Mouse (Mus musculus) MEL (cell line): ENCODE data around the gene Cep55. TPM values are rescaled to one million over a fixed set of nuclear protein-coding genes. Genes with fewer than 3 reads are reported as not detected.
A peak's percentile ranks its signal among the peaks of the same experiment; 100 is the strongest.

Experiments
- DNase-seq: peaks from one replicate; pipeline ENCODE4 v3.0.0; 2011; ENCODE audit warnings: low read depth, low spot score
- H3K27ac ChIP-seq: 2 replicates; pipeline ENCODE4 v1.5.1; 2012; ENCODE audit warnings: low read depth, mild to moderate bottlenecking, control low read depth, low read length, moderate library complexity; ENCODE audit not compliant: control insufficient read depth
- H3K27me3 ChIP-seq, 2 experiments: fragments of 150-350 bp in 1 of 2; sonication (generic) in 1 of 2; 2 replicates each; pipeline ENCODE4 v1.6.1; 2012; ENCODE audit warnings: low read length in 2 of 2, mild to moderate bottlenecking in 2 of 2, improper control_type of control experiment in 1 of 2, moderate library complexity in 1 of 2; ENCODE audit not compliant: insufficient read depth in 2 of 2, control insufficient read depth in 1 of 2
- H3K36me3 ChIP-seq, 2 experiments: 2 replicates each; pipeline ENCODE4 v1.6.1; 2012 to 2014; ENCODE audit warnings: low read length in 2 of 2, improper control_type of control experiment in 1 of 2, inconsistent platforms in 1 of 2, mild to moderate bottlenecking in 1 of 2; ENCODE audit not compliant: insufficient read depth in 2 of 2, control insufficient read depth in 1 of 2
- H3K4me1 ChIP-seq, 2 experiments: fragments of 150-350 bp in 1 of 2; sonication (generic) in 1 of 2; 2 replicates each; pipeline ENCODE4 v1.6.1; 2012; ENCODE audit warnings: low read length in 2 of 2, improper control_type of control experiment in 1 of 2, mild to moderate bottlenecking in 1 of 2; ENCODE audit not compliant: insufficient read depth in 2 of 2, control insufficient read depth in 1 of 2
- H3K4me3 ChIP-seq, 2 experiments: fragments of 150-350 bp in 1 of 2; sonication (generic) in 1 of 2; 2 replicates each; pipeline ENCODE4 v1.5.1; 2012; ENCODE audit warnings: low read depth in 2 of 2, low read length in 2 of 2, mild to moderate bottlenecking in 2 of 2, moderate library complexity in 2 of 2, control low read depth in 1 of 2, improper control_type of control experiment in 1 of 2; ENCODE audit not compliant: control insufficient read depth in 1 of 2, insufficient read depth in 1 of 2
- H3K79me2 ChIP-seq: 2 replicates; pipeline ENCODE4 v1.6.1; 2012; ENCODE audit warnings: mild to moderate bottlenecking, low read length, moderate library complexity; ENCODE audit not compliant: control insufficient read depth, poor library complexity, insufficient read depth
- H3K9ac ChIP-seq: 2 replicates; pipeline ENCODE4 v1.6.1; 2012; ENCODE audit warnings: low read depth, mild to moderate bottlenecking, control low read depth, low read length, moderate library complexity; ENCODE audit not compliant: control insufficient read depth, poor library complexity, severe bottlenecking
- H3K9me3 ChIP-seq: fragments of 150-350 bp; sonication (generic); replicated peaks from 2 replicates; pipeline ENCODE4 v1.6.1; 2012; ENCODE audit warnings: mild to moderate bottlenecking, low read length, improper control_type of control experiment, moderate library complexity; ENCODE audit not compliant: insufficient read depth
- BHLHE40 ChIP-seq: IDR thresholded peaks from 2 replicates; pipeline ENCODE4 v1.6.1; 2012; ENCODE audit warnings: low read depth, mild to moderate bottlenecking, inconsistent platforms, low read length, improper control_type of control experiment, borderline replicate concordance
- CHD1 ChIP-seq: IDR thresholded peaks from 2 replicates; pipeline ENCODE4 v1.6.1; 2012; ENCODE audit warnings: low read depth, mild to moderate bottlenecking, inconsistent platforms, low read length, improper control_type of control experiment
- CHD2 ChIP-seq: IDR thresholded peaks from 2 replicates; pipeline ENCODE4 v1.6.1; 2011; ENCODE audit warnings: low read length, improper control_type of control experiment
- CTCF ChIP-seq, 3 experiments: IDR thresholded peaks in 2 of 3; conservative IDR thresholded peaks in 1 of 3; 2 replicates each; pipeline ENCODE4 v1.5.1; 2011 to 2012; ENCODE audit warnings: low read length in 3 of 3, low read depth in 2 of 3, mild to moderate bottlenecking in 2 of 3, improper control_type of control experiment in 1 of 3, inconsistent platforms in 1 of 3, mixed read lengths in 1 of 3, moderate library complexity in 1 of 3; ENCODE audit not compliant: control insufficient read depth in 1 of 3, insufficient read depth in 1 of 3, poor library complexity in 1 of 3, severe bottlenecking in 1 of 3
- ELF1 ChIP-seq: IDR thresholded peaks from 2 replicates; pipeline ENCODE4 v1.6.1; 2014; ENCODE audit warnings: low read depth, mild to moderate bottlenecking, inconsistent platforms, low read length, improper control_type of control experiment, moderate library complexity
- EP300 ChIP-seq, 2 experiments: IDR thresholded peaks; 2 replicates each; pipeline ENCODE4 v1.6.1; 2011; ENCODE audit warnings: improper control_type of control experiment in 2 of 2, low read length in 2 of 2, low read depth in 1 of 2, mild to moderate bottlenecking in 1 of 2
- GATA1 ChIP-seq: IDR thresholded peaks from 2 replicates; pipeline ENCODE4 v1.6.1; 2011; ENCODE audit warnings: low read depth, low read length, improper control_type of control experiment
- HCFC1 ChIP-seq: IDR thresholded peaks from 2 replicates; pipeline ENCODE4 v1.6.1; 2012; ENCODE audit warnings: low read depth, mild to moderate bottlenecking, inconsistent platforms, low read length, improper control_type of control experiment, moderate library complexity
- JUND ChIP-seq: IDR thresholded peaks from 2 replicates; pipeline ENCODE4 v1.6.1; 2011; ENCODE audit warnings: low read depth, mild to moderate bottlenecking, improper control_type of control experiment, low read length
- MAX ChIP-seq: IDR thresholded peaks from 2 replicates; pipeline ENCODE4 v1.6.1; 2011; ENCODE audit warnings: low read length, improper control_type of control experiment
- MYB ChIP-seq: IDR thresholded peaks from 2 replicates; pipeline ENCODE4 v1.6.1; 2011; ENCODE audit warnings: mild to moderate bottlenecking, low read depth, low read length, improper control_type of control experiment
- NRF1 ChIP-seq: IDR thresholded peaks from 2 replicates; pipeline ENCODE4 v1.6.1; 2014; ENCODE audit warnings: low read depth, mild to moderate bottlenecking, inconsistent platforms, low read length, improper control_type of control experiment, moderate library complexity; ENCODE audit not compliant: poor library complexity, insufficient read depth, severe bottlenecking
- POLR2AphosphoS2 ChIP-seq: IDR thresholded peaks from 2 replicates; pipeline ENCODE4 v1.6.1; 2011; ENCODE audit warnings: low read length, improper control_type of control experiment
- POLR2AphosphoS5 ChIP-seq: IDR thresholded peaks from 2 replicates; pipeline ENCODE4 v1.6.1; 2012; ENCODE audit warnings: low read depth, borderline replicate concordance, mild to moderate bottlenecking, inconsistent platforms, low read length, moderate library complexity, mixed read lengths
- RAD21 ChIP-seq: IDR thresholded peaks from 2 replicates; pipeline ENCODE4 v1.6.1; 2011; ENCODE audit warnings: mild to moderate bottlenecking, low read depth, low read length, improper control_type of control experiment
- TAL1 ChIP-seq: IDR thresholded peaks from 2 replicates; pipeline ENCODE4 v1.6.1; 2012; ENCODE audit warnings: mild to moderate bottlenecking, inconsistent platforms, low read length, moderate library complexity, mixed read lengths
- UBTF ChIP-seq: IDR thresholded peaks from 2 replicates; pipeline ENCODE4 v1.6.1; 2012; ENCODE audit warnings: low read depth, mild to moderate bottlenecking, inconsistent platforms, low read length, improper control_type of control experiment, moderate library complexity, borderline replicate concordance; ENCODE audit not compliant: insufficient read depth
- USF1 ChIP-seq: IDR thresholded peaks from 2 replicates; pipeline ENCODE4 v1.6.1; 2014; ENCODE audit warnings: low read depth, mild to moderate bottlenecking, inconsistent platforms, low read length, improper control_type of control experiment, moderate library complexity
- polyA plus RNA-seq, 2 experiments: library from polyadenylated mRNA; stranded (reverse) in 1 of 2; unstranded in 1 of 2; fragments of >175 nt in 1 of 2; fragments of >200 nt in 1 of 2; gene quantifications; 2 replicates each; pipeline versions ENCODE4 v1.2.1 to v1.2.4; 2012; ENCODE audit warnings: low replicate concordance in 2 of 2, low read depth in 1 of 2; ENCODE audit not compliant: insufficient read length in 2 of 2, insufficient read depth in 1 of 2, missing spikeins in 1 of 2
- total RNA-seq: library from RNA; depleted of rRNA; stranded (reverse); fragments of 300-350 nt; gene quantifications from 2 replicates; pipeline ENCODE4 v1.2.3, GENCODE M21; 2012

Gene Cep55
- total and polyA plus RNA-seq, 3 experiments: 11.1 to 17.1 TPM; not detected in 1

- no peak for DNase-seq
- peaks cover 0 to 6% of the 10 kb centered on the region in 2 experiments; a peak in 2 of 4 replicates for H3K4me1 ChIP-seq
- no peak overlapping the region for H3K4me3 ChIP-seq
- H3K27ac ChIP-seq: no peak overlapping the region
- H3K9ac ChIP-seq: no peak overlapping the region
- H3K79me2 ChIP-seq: no peaks in the 10 kb centered on the region
- H3K27me3 ChIP-seq: peaks cover 0 to 2% of the 10 kb centered on the region in 2 experiments; a peak in 1 of 4 replicates
- peaks cover 0 to 7% of the 10 kb centered on the region in 2 experiments; a peak in 2 of 4 replicates for H3K36me3 ChIP-seq
- TF ChIP-seq POLR2AphosphoS2 (no peak), NRF1 (no peak), USF1 (no peak), RAD21 (no peak), MYB (no peak), BHLHE40 (no peak), UBTF (no peak), CHD2 (no peak), GATA1 (no peak), POLR2AphosphoS5 (no peak), ELF1 (no peak), CTCF (IDR thresholded peaks at IDR 0.05 in 2 of 3, conservative IDR thresholded peaks at IDR 0.05 in 1 of 3; ENCODE audit: control insufficient read depth in 1 of 3, insufficient read depth in 1 of 3, low read depth in 2 of 3, low read length in 3 of 3, poor library complexity in 1 of 3, severe bottlenecking in 1 of 3) (no peak), EP300 (IDR thresholded peaks at IDR 0.05; ENCODE audit: low read depth in 1 of 2, low read length in 2 of 2) (no peak), TAL1 (no peak), CHD1 (no peak), JUND (no peak), MAX (no peak)
- no peaks in the 10 kb centered on the region for H3K9me3 ChIP-seq
Measured at GRCm38 (mm10) chr19:38085841-38086240, 31.0 kb downstream of the Cep55 start.

GRCm38 (mm10) chr19:38086948-38087551, 32.2 kb downstream of the Cep55 start:
- Histone ChIP-seq H3K9me3 (no peaks in the 10 kb centered on the region), H3K27ac (no peak overlapping the region), H3K4me1 (peaks cover 0 to 6% of the 10 kb centered on the region in 2 experiments; a peak in 2 of 4 replicates), H3K27me3 (peaks cover 0 to 2% of the 10 kb centered on the region in 2 experiments; a peak in 1 of 4 replicates), H3K4me3 (no peak overlapping the region), H3K79me2 (no peaks in the 10 kb centered on the region), H3K9ac (no peak overlapping the region), H3K36me3 (peaks cover 0 to 9% of the 10 kb centered on the region in 2 experiments; a peak in 2 of 4 replicates)
- DNase-seq: peak; percentile 6
- TF ChIP-seq HCFC1: no peak
